Mouse (Mus musculus) right cerebral cortex, postnatal 14 days (tissue): ENCODE measurements around the gene Spaca7.
"Not testable (repeated sequence)": the region's sequence is repeated elsewhere in the genome, so short reads cannot be mapped to it uniquely, and the experiment has no call there.

ENCODE experiments used
- DNase-seq: peaks from one replicate; pipeline ENCODE4 v3.0.0; 2022

Gene Spaca7

GRCm38 (mm10) chr8:12613201-12613600, 40.4 kb downstream of the Spaca7 start:
- no peak for DNase-seq

GRCm38 (mm10) chr8:12617369-12617768, 44.5 kb downstream of the Spaca7 start:
- DNase-seq: not testable (repeated sequence)

GRCm38 (mm10) chr8:12621550-12622222, 48.9 kb downstream of the Spaca7 start:
- DNase-seq: peak; percentile 61

GRCm38 (mm10) chr8:12625890-12626289, 53.1 kb downstream of the Spaca7 start:
- DNase-seq: no peak

- DNase-seq: peak; percentile 34
Measured at GRCm38 (mm10) chr8:12629079-12629478, 56.2 kb downstream of the Spaca7 start.

- DNase-seq: no peak
Measured at GRCm38 (mm10) chr8:12635366-12635765, 62.5 kb downstream of the Spaca7 start.

GRCm38 (mm10) chr8:12638446-12638845, 65.6 kb downstream of the Spaca7 start:
- DNase-seq: no peak

GRCm38 (mm10) chr8:12641527-12641926, 68.7 kb downstream of the Spaca7 start:
- no peak for DNase-seq

- DNase-seq: no peak
Measured at GRCm38 (mm10) chr8:12644341-12644740, 71.5 kb downstream of the Spaca7 start.

GRCm38 (mm10) chr8:12644894-12645293, 72.1 kb downstream of the Spaca7 start:
- DNase-seq: no peak

GRCm38 (mm10) chr8:12646536-12646935, 73.7 kb downstream of the Spaca7 start:
- no peak for DNase-seq

GRCm38 (mm10) chr8:12648951-12649350, 76.1 kb downstream of the Spaca7 start:
- DNase-seq: no peak
